Mouse (Mus musculus) embryonic facial prominence, embryonic 15.5 days (tissue): ENCODE results near the gene E2f2. TPM values are rescaled to one million over a fixed set of nuclear protein-coding genes. Genes with fewer than 3 reads are reported as not detected.

ENCODE experiments used
- ATAC-seq: fragments of 200-750 bp; cut with Nextera tagmentation; 2 replicates; pipeline ENCODE4 v1.8.0; 2017; ENCODE audit warnings: low read depth, moderate TSS enrichment; ENCODE audit not compliant: insufficient number of reproducible peaks, low FRiP score, low TSS enrichment
- H3K27ac ChIP-seq: fragments of 300-500 bp; sonication (generic); replicated peaks from 2 replicates; pipeline ENCODE4 v1.5.1; 2015; ENCODE audit warnings: mild to moderate bottlenecking, inconsistent platforms
- H3K27me3 ChIP-seq: fragments of 300-500 bp; sonication (generic); 2 replicates; pipeline ENCODE4 v1.6.1; 2015; ENCODE audit warnings: inconsistent platforms
- H3K36me3 ChIP-seq: fragments of 300-500 bp; sonication (generic); 2 replicates; pipeline ENCODE4 v1.6.1; 2015; ENCODE audit warnings: mild to moderate bottlenecking, inconsistent platforms
- H3K4me1 ChIP-seq: fragments of 300-500 bp; sonication (generic); 2 replicates; pipeline ENCODE4 v1.6.1; 2015; ENCODE audit warnings: inconsistent platforms
- H3K4me2 ChIP-seq: fragments of 300-500 bp; sonication (generic); replicated peaks from 2 replicates; pipeline ENCODE4 v1.6.1; 2015; ENCODE audit warnings: mild to moderate bottlenecking, inconsistent platforms
- H3K4me3 ChIP-seq: fragments of 300-500 bp; sonication (generic); replicated peaks from 2 replicates; pipeline ENCODE4 v1.5.1; 2015; ENCODE audit warnings: mild to moderate bottlenecking, inconsistent platforms
- H3K9ac ChIP-seq: fragments of 300-500 bp; sonication (generic); 2 replicates; pipeline ENCODE4 v1.6.1; 2015; ENCODE audit warnings: inconsistent platforms
- H3K9me3 ChIP-seq: fragments of 300-500 bp; sonication (generic); replicated peaks from 2 replicates; pipeline ENCODE4 v1.6.1; 2016; ENCODE audit warnings: inconsistent platforms
- WGBS: fragments of 180-500 bp; shearing (Covaris S2); methylation state at CpG from one replicate; pipeline ENCODE4 v1.1.7; 2015; 5-methylcytosine and 5-hydroxymethylcytosine counted together
- polyA plus RNA-seq: library from polyadenylated mRNA; unstranded; fragments of >200 nt; fragmentation: Nextera tagmentation; extraction: Ambion mirVana; gene quantifications from 2 replicates; pipeline ENCODE4 v1.2.1, GENCODE M21; 2015

E2f2 gene
- polyA plus RNA-seq, 1 experiment from 2014 or later = 10.1 TPM

GRCm38 (mm10) chr4:136145991-136146711 lies 26.0 kb upstream of the E2f2 start:
- peak overlapping the region; percentile 92 for H3K4me3 ChIP-seq
- no peaks in the 10 kb centered on the region for H3K9me3 ChIP-seq
- no peaks in the 10 kb centered on the region for H3K27me3 ChIP-seq
- WGBS = 17% methylated on average over 7 of the region's 7 CpGs
- H3K4me1 ChIP-seq = peaks cover 72% of the 10 kb centered on the region
- ATAC-seq = no peak
- peak overlapping the region; percentile 98 for H3K27ac ChIP-seq
- H3K36me3 ChIP-seq = no peaks in the 10 kb centered on the region
- peak overlapping the region; percentile 73 for H3K4me2 ChIP-seq
- peak overlapping the region; percentile 91; the same call in 1 of the 2 replicates for H3K9ac ChIP-seq

DNA sequence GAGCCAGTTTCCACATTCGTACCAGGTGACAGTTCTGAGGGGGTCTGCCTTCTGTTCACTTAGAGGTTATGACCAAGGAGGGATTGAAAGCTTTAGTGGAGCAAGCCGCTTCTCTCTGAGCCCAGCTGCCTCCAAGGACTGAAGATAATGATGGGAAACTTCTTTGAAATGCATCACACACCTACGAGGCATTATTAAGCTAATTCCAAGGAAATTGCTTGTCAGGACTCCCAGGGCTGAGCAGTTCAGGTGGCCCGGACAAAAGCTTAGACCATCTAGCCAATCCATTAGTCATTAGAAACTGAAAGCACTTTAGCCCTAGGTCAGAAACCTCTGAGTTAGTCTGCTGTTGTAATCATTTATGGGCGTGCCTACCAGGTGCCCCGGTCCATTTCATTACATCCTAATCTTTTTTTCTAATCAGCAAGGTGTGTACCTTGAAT lies 25.5 kb upstream of the E2f2 start:
- H3K27ac ChIP-seq = peak overlapping the region; percentile 98
- no peaks in the 10 kb centered on the region for H3K9me3 ChIP-seq
- ATAC-seq = no peak
- H3K4me2 ChIP-seq = peak overlapping the region; percentile 73
- H3K4me3 ChIP-seq = peak overlapping the region; percentile 92
- no peak overlapping the region for H3K9ac ChIP-seq
- H3K27me3 ChIP-seq = no peaks in the 10 kb centered on the region
- H3K4me1 ChIP-seq = peaks cover 70% of the 10 kb centered on the region
- WGBS = 10% methylated on average over 6 of the region's 6 CpGs
- H3K36me3 ChIP-seq = no peaks in the 10 kb centered on the region

GRCm38 (mm10) chr4:136147436-136148135 lies 24.6 kb upstream of the E2f2 start:
- peaks cover 66% of the 10 kb centered on the region for H3K4me1 ChIP-seq
- peak overlapping the region; percentile 29; the same call in 1 of the 2 replicates for H3K9ac ChIP-seq
- 1% methylated on average over 48 of the region's 48 CpGs for WGBS
- H3K4me3 ChIP-seq = peak overlapping the region; percentile 92
- H3K36me3 ChIP-seq = no peaks in the 10 kb centered on the region
- H3K27ac ChIP-seq = peak overlapping the region; percentile 98
- H3K4me2 ChIP-seq = peak overlapping the region; percentile 73
- no peaks in the 10 kb centered on the region for H3K27me3 ChIP-seq
- ATAC-seq = peak; percentile 76
- no peaks in the 10 kb centered on the region for H3K9me3 ChIP-seq

DNA sequence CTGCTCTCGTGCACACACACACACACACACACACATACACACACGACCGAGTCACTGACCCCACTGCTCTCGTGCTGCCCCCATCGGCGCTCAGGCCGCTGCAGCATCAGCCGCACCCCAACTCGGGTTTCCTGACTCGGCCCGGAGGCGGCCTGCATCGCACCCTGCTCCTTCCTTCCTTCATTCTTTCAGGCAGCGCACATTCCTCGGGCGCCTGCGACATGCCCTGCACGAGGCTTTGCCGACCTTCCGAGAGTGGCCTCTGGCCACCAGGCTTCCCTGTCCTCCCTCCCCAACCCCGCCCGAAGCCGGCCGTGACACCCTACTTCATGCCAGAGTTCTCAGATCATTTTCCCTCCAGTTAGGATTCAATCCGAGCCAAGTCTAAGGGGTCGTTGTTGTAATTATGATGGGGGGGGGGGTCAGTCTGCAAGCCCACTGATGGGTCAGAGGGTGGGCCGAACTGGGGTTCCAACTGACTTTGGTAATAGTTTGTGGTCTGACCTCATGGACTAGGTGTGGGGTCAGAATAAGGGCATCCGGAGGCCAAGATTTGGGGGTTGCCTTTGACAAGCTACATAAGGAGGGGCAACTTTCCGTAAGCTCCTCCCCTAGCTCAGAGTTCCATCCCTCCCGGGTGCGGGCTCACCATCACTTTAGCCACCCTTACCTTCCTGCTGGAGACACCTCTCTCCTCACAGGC lies 23.7 kb upstream of the E2f2 start:
- Histone ChIP-seq H3K4me1 (peaks cover 59% of the 10 kb centered on the region), H3K27me3 (no peaks in the 10 kb centered on the region), H3K9me3 (no peaks in the 10 kb centered on the region), H3K9ac (no peak overlapping the region), H3K36me3 (no peaks in the 10 kb centered on the region), H3K4me2 (peak overlapping the region; percentile 73), H3K4me3 (peak overlapping the region; percentile 92; the same call in 1 of the 2 replicates), H3K27ac (peak overlapping the region; percentile 98)
- ATAC-seq = 0 out of 2 replicates have a peak, but pooled peaks have one; percentile 0
- 8% methylated on average over 31 of the region's 31 CpGs for WGBS

DNA sequence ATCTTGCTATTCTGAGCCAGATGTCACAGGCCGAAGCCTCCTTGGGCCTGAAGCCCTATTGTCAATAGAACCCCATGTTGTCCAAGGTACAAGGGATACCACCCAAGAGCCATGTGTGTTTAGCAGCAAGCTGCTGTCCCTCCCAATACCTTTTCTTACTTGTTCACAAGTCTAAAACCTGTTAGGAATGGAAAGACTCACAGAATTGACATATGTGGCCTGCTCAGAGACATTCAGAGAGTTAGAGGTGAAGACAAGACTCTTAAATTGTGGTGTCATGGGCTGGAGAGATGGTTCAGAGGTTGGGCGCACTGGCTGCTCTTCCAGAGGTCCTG lies 23.2 kb upstream of the E2f2 start:
- ATAC-seq = no peak
- Histone ChIP-seq H3K9me3 (no peaks in the 10 kb centered on the region), H3K27ac (peak overlapping the region; percentile 98), H3K4me3 (no peak overlapping the region), H3K4me1 (peaks cover 59% of the 10 kb centered on the region), H3K36me3 (no peaks in the 10 kb centered on the region), H3K27me3 (no peaks in the 10 kb centered on the region), H3K4me2 (no peak overlapping the region), H3K9ac (no peak overlapping the region)
- WGBS = 83% methylated on average over 2 of the region's 2 CpGs

- 42% methylated on average over 3 of the region's 3 CpGs for WGBS
Measured at GRCm38 (mm10) chr4:136149734-136150133, 22.5 kb upstream of the E2f2 start.

GRCm38 (mm10) chr4:136150596-136150995 lies 21.6 kb upstream of the E2f2 start:
- Histone ChIP-seq H3K4me3 (no peak overlapping the region), H3K36me3 (no peaks in the 10 kb centered on the region), H3K27me3 (no peaks in the 10 kb centered on the region), H3K9ac (no peak overlapping the region), H3K4me2 (0 out of 2 replicates have a peak overlapping the region, but pooled peaks have one; percentile 1), H3K27ac (peak overlapping the region; percentile 65), H3K4me1 (peaks cover 60% of the 10 kb centered on the region), H3K9me3 (no peaks in the 10 kb centered on the region)
- 33% methylated on average over 4 of the region's 4 CpGs for WGBS
- 0 out of 2 replicates have a peak, but pooled peaks have one; percentile 5 for ATAC-seq

More at GRCm38 (mm10) chr4:136149734-136150133, 22.5 kb upstream of the E2f2 start:
- Histone ChIP-seq H3K9me3 (no peaks in the 10 kb centered on the region), H3K27me3 (no peaks in the 10 kb centered on the region), H3K4me1 (peaks cover 63% of the 10 kb centered on the region), H3K36me3 (no peaks in the 10 kb centered on the region), H3K9ac (no peak overlapping the region), H3K4me2 (no peak overlapping the region), H3K4me3 (no peak overlapping the region), H3K27ac (peak overlapping the region; percentile 65; the same call in 1 of the 2 replicates)
- no peak for ATAC-seq

GRCm38 (mm10) chr4:136152821-136153220 lies 19.4 kb upstream of the E2f2 start:
- no peak for ATAC-seq
- Histone ChIP-seq H3K27ac (0 out of 2 replicates have a peak overlapping the region, but pooled peaks have one; percentile 23), H3K27me3 (no peaks in the 10 kb centered on the region), H3K9ac (no peak overlapping the region), H3K9me3 (no peaks in the 10 kb centered on the region), H3K4me1 (peaks cover 40% of the 10 kb centered on the region), H3K4me3 (no peak overlapping the region), H3K4me2 (no peak overlapping the region), H3K36me3 (no peaks in the 10 kb centered on the region)
- 85% methylated on average over 4 of the region's 4 CpGs for WGBS

GRCm38 (mm10) chr4:136154462-136154861 lies 17.7 kb upstream of the E2f2 start:
- ATAC-seq = 0 out of 2 replicates have a peak, but pooled peaks have one; percentile 39
- H3K4me2 ChIP-seq = no peak overlapping the region
- no peak overlapping the region for H3K9ac ChIP-seq
- 0 out of 2 replicates have a peak overlapping the region, but pooled peaks have one; percentile 31 for H3K27ac ChIP-seq
- H3K9me3 ChIP-seq = no peaks in the 10 kb centered on the region
- 31% methylated on average over 9 of the region's 9 CpGs for WGBS
- H3K4me1 ChIP-seq = peaks cover 28% of the 10 kb centered on the region
- no peaks in the 10 kb centered on the region for H3K36me3 ChIP-seq
- no peak overlapping the region for H3K4me3 ChIP-seq
- H3K27me3 ChIP-seq = no peaks in the 10 kb centered on the region

DNA sequence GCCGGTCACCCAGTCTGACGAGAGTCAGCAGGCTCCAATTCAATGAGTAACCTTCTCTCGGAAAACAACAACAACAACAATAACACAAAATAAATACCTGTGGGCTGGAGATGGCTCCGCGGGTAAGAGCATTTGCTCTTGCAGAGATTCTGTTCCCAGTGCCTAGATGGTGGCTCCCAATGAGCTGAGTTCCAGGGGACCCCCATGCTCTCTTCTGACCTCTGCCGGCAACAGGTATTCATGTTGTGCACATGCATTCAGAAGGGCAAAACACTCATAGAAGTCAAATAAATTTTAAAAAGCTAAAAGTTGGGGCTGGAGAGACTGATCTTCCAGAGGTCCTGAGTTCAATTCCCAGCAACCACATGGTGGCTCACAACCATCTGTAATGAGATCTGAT lies 13.7 kb upstream of the E2f2 start:
- no peaks in the 10 kb centered on the region for H3K9me3 ChIP-seq
- H3K27me3 ChIP-seq = no peaks in the 10 kb centered on the region
- H3K4me3 ChIP-seq = no peak overlapping the region
- no peak overlapping the region for H3K4me2 ChIP-seq
- WGBS = 80% methylated on average over 6 of the region's 6 CpGs
- no peak for ATAC-seq
- no peaks in the 10 kb centered on the region for H3K36me3 ChIP-seq
- H3K4me1 ChIP-seq = peaks cover 20% of the 10 kb centered on the region
- no peak overlapping the region for H3K27ac ChIP-seq
- H3K9ac ChIP-seq = no peak overlapping the region
